Comparison of ENCODE assay signal across 25 mouse cellular contexts in the genomic region with DNA sequence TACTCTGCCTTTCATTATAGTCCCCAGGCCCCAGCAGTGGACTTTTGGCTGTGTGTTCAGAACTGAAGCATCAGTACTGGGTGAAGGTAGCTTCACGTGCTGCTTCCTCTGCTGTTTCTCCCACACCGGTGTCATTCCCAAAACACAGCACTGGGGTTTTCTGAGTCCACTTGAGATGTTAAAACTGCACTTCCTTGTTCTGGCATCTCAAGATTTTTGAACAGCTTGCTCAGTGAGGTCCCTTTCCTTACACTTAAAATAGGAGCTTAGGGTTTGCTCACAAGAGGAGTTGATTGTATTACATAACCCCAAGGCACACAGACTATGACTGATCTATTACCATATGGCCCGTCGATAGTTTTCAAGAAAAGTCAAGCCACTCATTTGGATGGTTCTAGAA. TPM values are rescaled to one million over a fixed set of nuclear protein-coding genes. Genes with fewer than 3 reads are reported as not detected.
"Had no signal": no experiment of that assay in that cellular context is flagged by ENCODE, and none has a peak within 500 bp of the region (broad histone marks: within the 10 kb centered on the region; RNA-seq: fewer than 3 reads in every experiment).

No protein-coding gene starts in this region.

- H3K4me3 ChIP-seq: heart, embryonic 13.5 days; heart, embryonic 15.5 days; hindbrain, embryonic 13.5 days; hindbrain, embryonic 15.5 days; kidney, embryonic 15.5 days; limb, embryonic 13.5 days; limb, embryonic 15.5 days; liver, embryonic 12.5 days had no signal

- ATAC-seq: hindbrain, postnatal 0 days; intestine, embryonic 16.5 days; liver, embryonic 12.5 days had no signal

- DNase-seq: gastrocnemius, postnatal 14 days; gastrocnemius, postnatal 36 days; heart, adult 18-20 months; heart, postnatal 14 days; heart, postnatal 36 days; kidney, adult 11 months; kidney, adult 2 months; kidney, adult 9 months; kidney, postnatal 14 days; kidney, postnatal 36 days; layer of hippocampus, postnatal 36 days; left cerebral cortex, postnatal 4 days had no signal

- H3K27ac ChIP-seq: heart, embryonic 13.5 days; heart, embryonic 15.5 days; hindbrain, embryonic 13.5 days; hindbrain, embryonic 15.5 days; hindbrain, postnatal 0 days; kidney, embryonic 15.5 days; kidney, postnatal 0 days; limb, embryonic 13.5 days; limb, embryonic 15.5 days; liver, embryonic 12.5 days; liver, embryonic 14.5 days had no signal

RNA-seq across cellular contexts. Expression of a gene that starts 26.1 kb away (rescaled TPM):
- total RNA-seq: hematopoietic stem cell, adult 5-6 weeks had no signal
